Mouse (Mus musculus) testis, adult 2 months (tissue): Measurements from ENCODE around the gene Foxj3. TPM values are rescaled to one million over a fixed set of nuclear protein-coding genes. Genes with fewer than 3 reads are reported as not detected.
"Not testable (repeated sequence)": the region's sequence is repeated elsewhere in the genome, so short reads cannot be mapped to it uniquely, and the experiment has no call there.

Experiments
- H3K27ac ChIP-seq: fragments of 200-500 bp; 2 replicates; pipeline ENCODE4 v1.5.1; 2012; ENCODE audit warnings: low read depth, low read length; ENCODE audit not compliant: control insufficient read depth, insufficient read depth
- H3K27me3 ChIP-seq: fragments of 200-500 bp; 2 replicates; pipeline ENCODE4 v1.6.1; 2012; ENCODE audit warnings: mild to moderate bottlenecking, low read length, moderate library complexity; ENCODE audit not compliant: control insufficient read depth, insufficient read depth
- H3K36me3 ChIP-seq: fragments of 200-500 bp; 2 replicates; pipeline ENCODE4 v1.6.1; 2012; ENCODE audit warnings: mild to moderate bottlenecking, low read length; ENCODE audit not compliant: control insufficient read depth, insufficient read depth
- H3K4me1 ChIP-seq: fragments of 200-500 bp; 2 replicates; pipeline ENCODE4 v1.6.1; 2012; ENCODE audit warnings: low read length; ENCODE audit not compliant: control insufficient read depth, insufficient read depth
- H3K4me3 ChIP-seq: fragments of 200-500 bp; 2 replicates; pipeline ENCODE4 v1.5.1; 2012; ENCODE audit warnings: low read depth, mild to moderate bottlenecking, low read length, moderate library complexity, mixed read lengths; ENCODE audit not compliant: control insufficient read depth
- CTCF ChIP-seq: fragments of 200-500 bp; IDR thresholded peaks from 2 replicates; pipeline ENCODE4 v1.5.1; 2012; ENCODE audit warnings: low read depth, mild to moderate bottlenecking, inconsistent platforms, low read length, moderate library complexity; ENCODE audit not compliant: control insufficient read depth, insufficient read depth, insufficient replicate concordance
- POLR2A ChIP-seq: fragments of 200-500 bp; IDR thresholded peaks from 2 replicates; pipeline ENCODE4 v1.6.1; 2012; ENCODE audit warnings: low read depth, mild to moderate bottlenecking, inconsistent platforms, low read length, moderate library complexity; ENCODE audit not compliant: control insufficient read depth
- polyA plus RNA-seq: library from polyadenylated mRNA; depleted of rRNA; stranded (reverse); fragments of >200 nt; gene quantifications from 2 replicates; pipeline ENCODE4 v1.2.3, GENCODE M21; 2012; rRNA removed

Foxj3 gene
- 7.2 and 8.8 TPM in 2 replicates for polyA plus RNA-seq

- H3K36me3 ChIP-seq, H3K4me1 ChIP-seq, H3K27ac ChIP-seq, H3K27me3 ChIP-seq, H3K4me3 ChIP-seq: not testable (repeated sequence)
Measured at GRCm38 (mm10) chr4:119536615-119537014, at the start of gene Foxj3. TSS of gene Foxj3 (plus strand) at chr4:119537004.

GRCm38 (mm10) chr4:119489666-119490065, 47.1 kb upstream of the Foxj3 start:
- Histone ChIP-seq H3K4me3 (no peak overlapping the region), H3K27ac (no peak overlapping the region)

GRCm38 (mm10) chr4:119490806-119491205, 46.0 kb upstream of the Foxj3 start:
- no peaks in the 10 kb centered on the region for H3K36me3 ChIP-seq
- H3K27ac ChIP-seq, result no peak overlapping the region
- no peaks in the 10 kb centered on the region for H3K27me3 ChIP-seq
- no peak for TF ChIP-seq POLR2A
- TF ChIP-seq CTCF, result peak; percentile 40; the same call in 1 of the 2 replicates
- H3K4me1 ChIP-seq, result peaks cover 3% of the 10 kb centered on the region; the same call in 1 of the 2 replicates
- no peak overlapping the region for H3K4me3 ChIP-seq

More at GRCm38 (mm10) chr4:119489666-119490065, 47.1 kb upstream of the Foxj3 start:
- no peaks in the 10 kb centered on the region for H3K27me3 ChIP-seq
- peaks cover 3% of the 10 kb centered on the region; the same call in 1 of the 2 replicates for H3K4me1 ChIP-seq
- no peak for TF ChIP-seq CTCF
- no peak for TF ChIP-seq POLR2A
- H3K36me3 ChIP-seq, result no peaks in the 10 kb centered on the region

GRCm38 (mm10) chr4:119492291-119492932, 44.4 kb upstream of the Foxj3 start, which contains the start of gene Rimkla:
TSS of gene Rimkla (minus strand) at chr4:119492628.
- Histone ChIP-seq H3K27me3 (no peaks in the 10 kb centered on the region), H3K27ac (no peak within 1 kb of the TSS), H3K4me3 (peak within 1 kb of the TSS; percentile 66), H3K36me3 (no peaks in the 10 kb centered on the region), H3K4me1 (peaks cover 3% of the 10 kb centered on the region; the same call in 1 of the 2 replicates)
- no peak for TF ChIP-seq POLR2A
- no peak for TF ChIP-seq CTCF

- no peak for TF ChIP-seq CTCF
- TF ChIP-seq POLR2A, result no peak
- H3K27me3 ChIP-seq, result no peaks in the 10 kb centered on the region
- no peaks in the 10 kb centered on the region for H3K36me3 ChIP-seq
- peak overlapping the region; percentile 66; the same call in 1 of the 2 replicates for H3K4me3 ChIP-seq
- H3K27ac ChIP-seq, result no peak overlapping the region
- H3K4me1 ChIP-seq, result peaks cover 3% of the 10 kb centered on the region; the same call in 1 of the 2 replicates
Measured at GRCm38 (mm10) chr4:119492933-119493327, 43.9 kb upstream of the Foxj3 start.

GRCm38 (mm10) chr4:119498319-119498848, 38.4 kb upstream of the Foxj3 start:
- no peak for TF ChIP-seq CTCF
- Histone ChIP-seq H3K27me3 (no peaks in the 10 kb centered on the region), H3K4me1 (no peaks in the 10 kb centered on the region), H3K27ac (no peak overlapping the region), H3K4me3 (no peak overlapping the region), H3K36me3 (no peaks in the 10 kb centered on the region)

- H3K27ac ChIP-seq, result no peak overlapping the region
- no peaks in the 10 kb centered on the region for H3K27me3 ChIP-seq
- no peaks in the 10 kb centered on the region for H3K4me1 ChIP-seq
- no peak overlapping the region for H3K4me3 ChIP-seq
- no peak for TF ChIP-seq POLR2A
- no peak for TF ChIP-seq CTCF
- H3K36me3 ChIP-seq, result no peaks in the 10 kb centered on the region
Measured at GRCm38 (mm10) chr4:119511591-119511990, 25.2 kb upstream of the Foxj3 start.
